Mouse (Mus musculus): ENCODE data around the gene Dido1. TPM values are rescaled to one million over a fixed set of nuclear protein-coding genes. Genes with fewer than 3 reads are reported as not detected.

Dido1 gene
- polyA plus RNA-seq, 2 experiments, result 26.4 to 39.7 TPM

DNA sequence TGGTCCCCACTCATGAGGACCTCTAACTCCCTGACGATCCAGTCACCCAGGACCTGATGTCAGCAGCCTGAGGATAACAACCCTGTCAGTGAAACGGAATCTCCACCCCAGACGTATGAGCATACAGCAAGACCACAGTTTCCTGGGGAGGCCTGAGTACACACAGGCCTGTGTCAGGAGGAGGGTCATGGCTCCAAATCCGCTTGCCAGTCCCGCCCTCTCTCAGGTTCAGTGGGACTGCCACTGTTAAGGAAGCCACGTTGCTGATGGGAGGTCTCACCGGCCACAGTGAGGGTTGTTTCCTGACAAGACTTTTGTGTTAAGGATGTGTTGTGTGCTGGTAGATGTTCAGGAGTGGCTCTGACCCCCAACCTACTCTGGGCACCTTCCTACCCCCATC lies 31.6 kb upstream of the Dido1 start:
- Histone ChIP-seq H3K9me3 (ENCODE audit: control insufficient read depth, low read length) (no peaks in the 10 kb centered on the region), H3K4me2 (replicated peaks; ENCODE audit: low read depth, low read length, severe bottlenecking) (no peak overlapping the region), H3K4me1 (ENCODE audit: control insufficient read depth, insufficient read depth, low read length) (no peaks in the 10 kb centered on the region), H3K27ac (replicated peaks; ENCODE audit: low read depth, low read length) (no peak overlapping the region), H3K4me3 (replicated peaks; ENCODE audit: low read length) (no peak overlapping the region), H3K27me3 (ENCODE audit: control insufficient read depth, insufficient read depth, low read length) (no peaks in the 10 kb centered on the region), H3K36me3 (ENCODE audit: control insufficient read depth, insufficient read depth, low read length) (no peaks in the 10 kb centered on the region), H3K9ac (ENCODE audit: low read depth, low read length, severe bottlenecking) (no peak overlapping the region)
- ATAC-seq (ENCODE audit: low FRiP score, low read depth), result no peak
- no peak for DNase-seq (ENCODE audit: low spot score)
- 79% methylated on average over 7 of the region's 7 CpGs for WGBS
- no peak for TF ChIP-seq POLR2A (IDR thresholded peaks at IDR 0.05; ENCODE audit: borderline replicate concordance, extremely low read depth, insufficient read depth, insufficient read length)

DNA sequence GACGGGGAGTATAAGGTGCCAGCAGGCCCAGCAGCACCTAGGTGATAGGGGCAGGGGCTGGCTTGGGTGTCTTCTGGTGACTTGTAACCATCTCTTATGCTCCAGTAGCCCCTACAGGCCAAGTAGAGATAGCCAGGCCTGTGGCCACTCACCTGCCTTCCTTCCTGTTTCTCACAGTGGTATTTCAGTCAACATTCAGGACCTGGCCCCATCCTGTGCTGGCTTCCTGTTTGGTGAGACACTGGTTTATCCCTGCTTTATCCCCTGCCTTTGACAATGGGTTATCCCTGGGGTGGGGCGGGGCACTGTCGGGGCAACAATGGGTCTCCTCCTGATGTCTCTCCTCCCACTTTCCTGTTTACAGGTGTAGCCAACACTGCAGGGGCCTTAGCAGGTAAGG lies 30.6 kb upstream of the Dido1 start:
- no peaks in the 10 kb centered on the region for H3K27me3 ChIP-seq (ENCODE audit: control insufficient read depth, insufficient read depth, low read length)
- 25% methylated on average over 3 of the region's 3 CpGs for WGBS
- no peak overlapping the region for H3K9ac ChIP-seq (ENCODE audit: low read depth, low read length, severe bottlenecking)
- TF ChIP-seq POLR2A (IDR thresholded peaks at IDR 0.05; ENCODE audit: borderline replicate concordance, extremely low read depth, insufficient read depth, insufficient read length), result no peak
- H3K36me3 ChIP-seq (ENCODE audit: control insufficient read depth, insufficient read depth, low read length), result no peaks in the 10 kb centered on the region
- no peaks in the 10 kb centered on the region for H3K9me3 ChIP-seq (ENCODE audit: control insufficient read depth, low read length)
- no peak overlapping the region for H3K4me2 ChIP-seq (replicated peaks; ENCODE audit: low read depth, low read length, severe bottlenecking)
- DNase-seq (ENCODE audit: low spot score) (no peak), ATAC-seq (ENCODE audit: low FRiP score, low read depth) (no peak)
- no peaks in the 10 kb centered on the region for H3K4me1 ChIP-seq (ENCODE audit: control insufficient read depth, insufficient read depth, low read length)
- H3K27ac ChIP-seq (replicated peaks; ENCODE audit: low read depth, low read length), result no peak overlapping the region
- no peak overlapping the region for H3K4me3 ChIP-seq (replicated peaks; ENCODE audit: low read length)

GRCm38 (mm10) chr2:180737984-180738383 lies 28.2 kb upstream of the Dido1 start:
- Histone ChIP-seq H3K9me3 (ENCODE audit: control insufficient read depth, low read length) (no peaks in the 10 kb centered on the region), H3K4me2 (replicated peaks; ENCODE audit: low read depth, low read length, severe bottlenecking) (no peak overlapping the region), H3K27ac (replicated peaks; ENCODE audit: low read depth, low read length) (no peak overlapping the region), H3K4me1 (ENCODE audit: control insufficient read depth, insufficient read depth, low read length) (no peaks in the 10 kb centered on the region), H3K27me3 (ENCODE audit: control insufficient read depth, insufficient read depth, low read length) (no peaks in the 10 kb centered on the region), H3K4me3 (replicated peaks; ENCODE audit: low read length) (no peak overlapping the region), H3K36me3 (ENCODE audit: control insufficient read depth, insufficient read depth, low read length) (no peaks in the 10 kb centered on the region), H3K9ac (ENCODE audit: low read depth, low read length, severe bottlenecking) (no peak overlapping the region)
- no peak for ATAC-seq (ENCODE audit: low FRiP score, low read depth)
- WGBS, result 69% methylated on average over 2 of the region's 2 CpGs
- no peak for DNase-seq (ENCODE audit: low spot score)
- TF ChIP-seq POLR2A (IDR thresholded peaks at IDR 0.05; ENCODE audit: borderline replicate concordance, extremely low read depth, insufficient read depth, insufficient read length), result no peak

DNA sequence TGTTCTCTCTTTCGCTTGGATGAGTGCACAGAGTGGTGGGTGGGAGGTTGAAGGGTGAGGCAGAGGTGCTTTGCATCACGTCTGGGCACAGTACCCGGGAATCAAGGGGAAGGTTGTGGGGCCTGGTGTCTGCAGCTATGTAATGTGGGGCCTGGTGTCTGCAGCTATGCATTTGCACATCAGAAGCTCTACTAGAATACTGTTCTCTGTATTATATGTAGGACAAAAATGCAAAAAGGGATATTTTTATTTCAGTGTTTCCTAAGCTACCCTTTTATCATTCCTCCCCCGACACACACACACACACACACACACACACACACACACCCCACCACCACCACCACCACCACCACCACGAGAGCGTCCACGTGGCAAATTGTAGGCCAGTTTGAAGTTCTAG lies 25.4 kb upstream of the Dido1 start:
- ATAC-seq (ENCODE audit: low FRiP score, low read depth) (no peak), DNase-seq (ENCODE audit: low spot score) (no peak)
- 86% methylated on average over 7 of the region's 7 CpGs for WGBS
- Histone ChIP-seq H3K9ac (ENCODE audit: low read depth, low read length, severe bottlenecking) (no peak overlapping the region), H3K27me3 (ENCODE audit: control insufficient read depth, insufficient read depth, low read length) (no peaks in the 10 kb centered on the region), H3K27ac (replicated peaks; ENCODE audit: low read depth, low read length) (no peak overlapping the region), H3K4me1 (ENCODE audit: control insufficient read depth, insufficient read depth, low read length) (no peaks in the 10 kb centered on the region), H3K9me3 (ENCODE audit: control insufficient read depth, low read length) (no peaks in the 10 kb centered on the region), H3K4me3 (replicated peaks; ENCODE audit: low read length) (no peak overlapping the region), H3K36me3 (ENCODE audit: control insufficient read depth, insufficient read depth, low read length) (no peaks in the 10 kb centered on the region), H3K4me2 (replicated peaks; ENCODE audit: low read depth, low read length, severe bottlenecking) (no peak overlapping the region)
- no peak for TF ChIP-seq POLR2A (IDR thresholded peaks at IDR 0.05; ENCODE audit: borderline replicate concordance, extremely low read depth, insufficient read depth, insufficient read length)

DNA sequence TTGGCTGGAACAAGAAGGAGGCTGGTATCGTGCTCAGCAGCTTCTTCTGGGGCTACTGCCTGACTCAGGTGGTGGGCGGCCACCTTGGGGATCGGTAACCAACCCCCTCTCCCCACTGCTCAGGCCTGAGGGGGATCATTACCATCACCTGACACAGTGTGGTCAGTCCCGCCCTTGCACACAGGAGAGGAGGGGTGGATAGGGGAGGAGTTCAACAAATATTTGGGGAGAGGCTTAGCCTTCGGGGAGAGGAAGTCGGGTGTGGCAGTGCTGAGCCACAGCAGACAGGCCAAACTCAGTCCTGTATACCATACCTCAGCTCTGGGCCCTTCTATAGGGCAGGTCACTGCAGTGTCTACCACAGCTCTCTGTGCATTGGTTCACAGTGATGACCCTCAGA lies 22.2 kb upstream of the Dido1 start:
- Histone ChIP-seq H3K9me3 (ENCODE audit: control insufficient read depth, low read length) (no peaks in the 10 kb centered on the region), H3K36me3 (ENCODE audit: control insufficient read depth, insufficient read depth, low read length) (no peaks in the 10 kb centered on the region), H3K27ac (replicated peaks; ENCODE audit: low read depth, low read length) (no peak overlapping the region), H3K27me3 (ENCODE audit: control insufficient read depth, insufficient read depth, low read length) (no peaks in the 10 kb centered on the region), H3K4me1 (ENCODE audit: control insufficient read depth, insufficient read depth, low read length) (no peaks in the 10 kb centered on the region), H3K9ac (ENCODE audit: low read depth, low read length, severe bottlenecking) (no peak overlapping the region), H3K4me3 (replicated peaks; ENCODE audit: low read length) (no peak overlapping the region), H3K4me2 (replicated peaks; ENCODE audit: low read depth, low read length, severe bottlenecking) (no peak overlapping the region)
- no peak for DNase-seq (ENCODE audit: low spot score)
- WGBS, result 67% methylated on average over 6 of the region's 6 CpGs
- no peak for TF ChIP-seq POLR2A (IDR thresholded peaks at IDR 0.05; ENCODE audit: borderline replicate concordance, extremely low read depth, insufficient read depth, insufficient read length)
- no peak for ATAC-seq (ENCODE audit: low FRiP score, low read depth)

DNA sequence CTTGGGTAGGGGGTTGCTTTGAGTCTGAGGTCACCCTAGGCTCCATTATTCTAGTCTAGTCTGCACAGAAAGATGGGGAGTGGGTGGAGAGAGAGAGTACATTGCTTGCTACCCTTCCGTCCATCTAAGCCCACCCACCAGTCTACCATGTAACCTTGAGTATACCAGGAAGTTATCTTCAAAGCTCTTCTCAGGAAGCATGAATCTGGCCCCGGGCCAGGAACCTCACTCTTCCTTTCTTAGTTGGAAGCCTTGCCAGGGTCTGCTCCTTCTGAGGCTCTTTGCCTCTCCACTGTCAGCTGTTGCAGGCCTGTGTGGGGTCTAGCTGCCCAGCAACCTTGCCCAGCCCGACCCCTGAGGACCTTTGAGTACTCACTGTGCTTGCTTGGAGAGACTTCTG lies 21.2 kb upstream of the Dido1 start:
- WGBS, result 60% methylated on average over 3 of the region's 3 CpGs
- H3K27me3 ChIP-seq (ENCODE audit: control insufficient read depth, insufficient read depth, low read length), result no peaks in the 10 kb centered on the region
- H3K9ac ChIP-seq (ENCODE audit: low read depth, low read length, severe bottlenecking), result no peak overlapping the region
- H3K9me3 ChIP-seq (ENCODE audit: control insufficient read depth, low read length), result no peaks in the 10 kb centered on the region
- TF ChIP-seq POLR2A (IDR thresholded peaks at IDR 0.05; ENCODE audit: borderline replicate concordance, extremely low read depth, insufficient read depth, insufficient read length), result no peak
- H3K36me3 ChIP-seq (ENCODE audit: control insufficient read depth, insufficient read depth, low read length), result no peaks in the 10 kb centered on the region
- H3K4me3 ChIP-seq (replicated peaks; ENCODE audit: low read length), result no peak overlapping the region
- DNase-seq (ENCODE audit: low spot score), result no peak
- no peak overlapping the region for H3K27ac ChIP-seq (replicated peaks; ENCODE audit: low read depth, low read length)
- H3K4me1 ChIP-seq (ENCODE audit: control insufficient read depth, insufficient read depth, low read length), result no peaks in the 10 kb centered on the region
- ATAC-seq (ENCODE audit: low FRiP score, low read depth), result no peak
- H3K4me2 ChIP-seq (replicated peaks; ENCODE audit: low read depth, low read length, severe bottlenecking), result no peak overlapping the region
